Mouse (Mus musculus) lung, embryonic 16.5 days (tissue): ENCODE data around the gene Usp40. TPM values are rescaled to one million over a fixed set of nuclear protein-coding genes. Genes with fewer than 3 reads are reported as not detected.
A peak's percentile ranks its signal among the peaks of the same experiment; 100 is the strongest.

ENCODE experiments used
- ATAC-seq: fragments of 200-750 bp; cut with Nextera tagmentation; 2 replicates; pipeline ENCODE4 v1.8.0; 2017; ENCODE audit warnings: low read depth, mild to moderate bottlenecking, moderate library complexity
- H3K27ac ChIP-seq: fragments of 300-500 bp; sonication (generic); 2 replicates; pipeline ENCODE4 v1.5.1; 2014; ENCODE audit warnings: mild to moderate bottlenecking, control low read depth, low read length
- H3K27me3 ChIP-seq: fragments of 300-500 bp; sonication (generic); 2 replicates; pipeline ENCODE4 v1.6.1; 2014; ENCODE audit warnings: low read depth, low read length, mixed read lengths; ENCODE audit not compliant: control insufficient read depth, insufficient read depth
- H3K36me3 ChIP-seq: fragments of 300-500 bp; sonication (generic); 2 replicates; pipeline ENCODE4 v1.6.1; 2014; ENCODE audit warnings: low read length; ENCODE audit not compliant: control insufficient read depth, insufficient read depth
- H3K4me1 ChIP-seq: fragments of 300-500 bp; sonication (generic); replicated peaks from 2 replicates; pipeline ENCODE4 v1.6.1; 2014; ENCODE audit warnings: low read length, mixed read lengths; ENCODE audit not compliant: control insufficient read depth, insufficient read depth
- H3K4me2 ChIP-seq: fragments of 300-500 bp; sonication (generic); 2 replicates; pipeline ENCODE4 v1.6.1; 2014; ENCODE audit warnings: low read depth, low read length, control low read depth
- H3K4me3 ChIP-seq: fragments of 300-500 bp; sonication (generic); 2 replicates; pipeline ENCODE4 v1.5.1; 2014; ENCODE audit warnings: mild to moderate bottlenecking, low read length, control low read depth
- H3K9ac ChIP-seq: fragments of 300-500 bp; sonication (generic); 2 replicates; pipeline ENCODE4 v1.6.1; 2014; ENCODE audit warnings: low read length, control low read depth
- H3K9me3 ChIP-seq: fragments of 300-500 bp; sonication (generic); 2 replicates; pipeline ENCODE4 v1.6.1; 2016; ENCODE audit warnings: low read length; ENCODE audit not compliant: control insufficient read depth
- WGBS: fragments of 180-500 bp; shearing (Covaris S2); extraction: QIAGEN DNeasy Blood & Tissue Kit; methylation state at CpG from one replicate; pipeline ENCODE4 v1.1.7; 2014; 5-methylcytosine and 5-hydroxymethylcytosine counted together
- polyA plus RNA-seq: library from polyadenylated mRNA; unstranded; fragments of >200 nt; fragmentation: Nextera tagmentation; extraction: Ambion mirVana; gene quantifications from 2 replicates; pipeline ENCODE4 v1.2.1, GENCODE M21; 2015

Gene Usp40
- polyA plus RNA-seq, 1 experiment from 2014 or later = 35.4 TPM

GRCm38 (mm10) chr1:87910428-87910827 is 97.9 kb downstream of the Usp40 start:
- H3K4me2 ChIP-seq = no peak overlapping the region
- H3K9me3 ChIP-seq = no peaks in the 10 kb centered on the region
- no peak overlapping the region for H3K27ac ChIP-seq
- no peaks in the 10 kb centered on the region for H3K27me3 ChIP-seq
- no peak overlapping the region for H3K4me3 ChIP-seq
- no peak for ATAC-seq
- H3K4me1 ChIP-seq = peaks cover 8% of the 10 kb centered on the region; the same call in 1 of the 2 replicates
- H3K36me3 ChIP-seq = peaks cover 1% of the 10 kb centered on the region; the same call in 1 of the 2 replicates
- 76% methylated on average over 1 of the region's 1 CpGs for WGBS
- no peak overlapping the region for H3K9ac ChIP-seq

- H3K4me2 ChIP-seq = no peak overlapping the region
- H3K36me3 ChIP-seq = no peaks in the 10 kb centered on the region; the same call in 1 of the 2 replicates
- no peak for ATAC-seq
- H3K4me1 ChIP-seq = peaks cover 8% of the 10 kb centered on the region; the same call in 1 of the 2 replicates
- no peaks in the 10 kb centered on the region for H3K9me3 ChIP-seq
- no peak overlapping the region for H3K4me3 ChIP-seq
- no peak overlapping the region for H3K9ac ChIP-seq
- no peak overlapping the region for H3K27ac ChIP-seq
- H3K27me3 ChIP-seq = no peaks in the 10 kb centered on the region
These were observed 98.8 kb downstream of the Usp40 start for GRCm38 (mm10) chr1:87909565-87909964.

- H3K27ac ChIP-seq = no peak overlapping the region
- 68% methylated on average over 3 of the region's 3 CpGs for WGBS
- H3K4me2 ChIP-seq = no peak overlapping the region
- peaks cover 8% of the 10 kb centered on the region; the same call in 1 of the 2 replicates for H3K4me1 ChIP-seq
- H3K9ac ChIP-seq = no peak overlapping the region
- H3K27me3 ChIP-seq = no peaks in the 10 kb centered on the region
- no peaks in the 10 kb centered on the region; the same call in 1 of the 2 replicates for H3K36me3 ChIP-seq
- H3K4me3 ChIP-seq = no peak overlapping the region
- H3K9me3 ChIP-seq = no peaks in the 10 kb centered on the region
- no peak for ATAC-seq
These were observed 99.6 kb downstream of the Usp40 start for GRCm38 (mm10) chr1:87908736-87909135.

GRCm38 (mm10) chr1:87908006-87908405 is 100.3 kb downstream of the Usp40 start:
- Histone ChIP-seq H3K36me3 (no peaks in the 10 kb centered on the region; the same call in 1 of the 2 replicates), H3K9me3 (no peaks in the 10 kb centered on the region), H3K4me2 (no peak overlapping the region), H3K4me1 (peaks cover 4% of the 10 kb centered on the region; the same call in 1 of the 2 replicates), H3K9ac (no peak overlapping the region), H3K27me3 (no peaks in the 10 kb centered on the region), H3K4me3 (no peak overlapping the region), H3K27ac (no peak overlapping the region)
- ATAC-seq = no peak
- 87% methylated on average over 2 of the region's 2 CpGs for WGBS

- Histone ChIP-seq H3K27me3 (no peaks in the 10 kb centered on the region), H3K4me2 (no peak overlapping the region), H3K4me3 (no peak overlapping the region), H3K4me1 (peaks cover 3% of the 10 kb centered on the region; the same call in 1 of the 2 replicates), H3K27ac (no peak overlapping the region), H3K9me3 (no peaks in the 10 kb centered on the region), H3K36me3 (no peaks in the 10 kb centered on the region; the same call in 1 of the 2 replicates), H3K9ac (no peak overlapping the region)
- WGBS = 85% methylated on average over 5 of the region's 5 CpGs
- no peak for ATAC-seq
These were observed 101.9 kb downstream of the Usp40 start for GRCm38 (mm10) chr1:87906361-87906956.

- Histone ChIP-seq H3K36me3 (no peaks in the 10 kb centered on the region; the same call in none of the 2 replicates), H3K27ac (no peak overlapping the region), H3K4me3 (no peak overlapping the region), H3K27me3 (no peaks in the 10 kb centered on the region), H3K4me1 (peaks cover 6% of the 10 kb centered on the region; the same call in 1 of the 2 replicates), H3K9ac (no peak overlapping the region), H3K4me2 (no peak overlapping the region), H3K9me3 (no peaks in the 10 kb centered on the region)
- no peak for ATAC-seq
These were observed 106.2 kb downstream of the Usp40 start for GRCm38 (mm10) chr1:87902186-87902585.

- peak; percentile 74 for ATAC-seq
- no peaks in the 10 kb centered on the region; the same call in 1 of the 2 replicates for H3K36me3 ChIP-seq
- peaks cover 6% of the 10 kb centered on the region; the same call in 1 of the 2 replicates for H3K4me1 ChIP-seq
- H3K27me3 ChIP-seq = no peaks in the 10 kb centered on the region
- 0 out of 2 replicates have a peak overlapping the region, but pooled peaks have one; percentile 4 for H3K9ac ChIP-seq
- no peaks in the 10 kb centered on the region for H3K9me3 ChIP-seq
- WGBS = 65% methylated on average over 6 of the region's 6 CpGs
- H3K4me3 ChIP-seq = no peak overlapping the region
- H3K4me2 ChIP-seq = peak overlapping the region; percentile 4; the same call in 1 of the 2 replicates
- peak overlapping the region; percentile 57 for H3K27ac ChIP-seq
These were observed 107.4 kb downstream of the Usp40 start for GRCm38 (mm10) chr1:87900979-87901378.

- Histone ChIP-seq H3K9ac (no peak overlapping the region), H3K36me3 (no peaks in the 10 kb centered on the region; the same call in 1 of the 2 replicates), H3K4me3 (no peak overlapping the region), H3K4me1 (peaks cover 6% of the 10 kb centered on the region; the same call in 1 of the 2 replicates), H3K27me3 (no peaks in the 10 kb centered on the region), H3K27ac (no peak overlapping the region), H3K4me2 (no peak overlapping the region), H3K9me3 (no peaks in the 10 kb centered on the region)
- no peak for ATAC-seq
- WGBS = 69% methylated on average over 2 of the region's 2 CpGs
These were observed 108.7 kb downstream of the Usp40 start for GRCm38 (mm10) chr1:87899701-87900100.

GRCm38 (mm10) chr1:87896921-87897320 is 111.4 kb downstream of the Usp40 start:
- Histone ChIP-seq H3K27me3 (no peaks in the 10 kb centered on the region), H3K27ac (no peak overlapping the region), H3K4me2 (no peak overlapping the region), H3K4me3 (no peak overlapping the region), H3K9me3 (no peaks in the 10 kb centered on the region), H3K36me3 (no peaks in the 10 kb centered on the region; the same call in 1 of the 2 replicates), H3K4me1 (peaks cover 6% of the 10 kb centered on the region), H3K9ac (no peak overlapping the region)
- no peak for ATAC-seq
- 90% methylated on average over 2 of the region's 2 CpGs for WGBS
